Mouse (Mus musculus) naive thymus-derived CD4-positive, alpha-beta T cell, adult 2 months (primary cell): ENCODE measurements around the gene Setdb1.
"Not testable (repeated sequence)": the region's sequence is repeated elsewhere in the genome, so short reads cannot be mapped to it uniquely, and the experiment has no call there.

ENCODE experiments used
- DNase-seq: peaks from one replicate; pipeline ENCODE4 v3.0.0-alpha.2; 2011; ENCODE audit warnings: low read depth

Gene Setdb1

GRCm38 (mm10) chr3:95356701-95357449 is at the start of gene Setdb1:
TSS of gene Setdb1 (minus strand) at chr3:95357202.
- peak; percentile 92 for DNase-seq

DNA sequence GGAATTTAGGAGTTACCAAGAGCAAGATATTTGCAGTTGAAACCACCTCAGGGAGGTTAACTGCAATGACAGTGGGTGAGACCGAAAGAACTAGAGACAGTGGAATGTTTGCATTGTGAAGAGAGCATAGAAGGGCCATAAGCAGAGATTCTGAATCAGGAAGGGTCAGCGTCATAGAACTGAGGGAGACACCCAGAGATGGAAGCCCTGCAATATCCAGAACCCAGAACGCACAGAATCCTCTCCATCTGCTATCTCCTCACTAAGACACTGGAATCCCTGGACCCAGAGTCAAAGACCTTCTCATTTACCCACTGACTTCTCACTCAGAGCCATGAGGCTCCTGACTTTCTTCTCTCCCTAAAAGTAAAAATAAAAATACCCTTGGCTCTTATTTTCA is 45.7 kb upstream of the Setdb1 start, which contains the start of gene 4930558C23Rik:
Gene 4930558C23Rik (minus strand): TSS at position 101 of the 400 bp plus-strand sequence.
- no peak for DNase-seq

DNA sequence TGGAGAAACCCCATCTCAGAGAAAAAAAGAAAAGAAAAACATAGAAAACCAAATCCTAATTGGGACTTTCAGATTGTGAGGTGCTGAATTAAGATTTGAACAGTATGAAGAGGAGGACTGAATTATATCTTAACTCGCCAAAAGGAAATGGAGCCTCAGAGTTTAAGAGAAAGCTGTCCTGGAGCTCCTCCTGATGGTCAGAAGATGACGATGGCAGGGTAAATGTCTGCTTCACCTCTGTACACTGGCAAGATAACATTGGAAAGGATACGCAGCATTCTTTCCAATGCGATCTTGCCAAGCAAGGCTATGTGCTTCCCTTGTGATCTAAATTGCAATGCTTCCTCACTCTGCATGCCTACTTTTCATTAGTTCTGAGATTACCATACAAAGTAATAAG is 37.4 kb upstream of the Setdb1 start:
- DNase-seq: peak; percentile 49

- DNase-seq: peak; percentile 41
Observed at GRCm38 (mm10) chr3:95385401-95386075, 28.5 kb upstream of the Setdb1 start.

DNA sequence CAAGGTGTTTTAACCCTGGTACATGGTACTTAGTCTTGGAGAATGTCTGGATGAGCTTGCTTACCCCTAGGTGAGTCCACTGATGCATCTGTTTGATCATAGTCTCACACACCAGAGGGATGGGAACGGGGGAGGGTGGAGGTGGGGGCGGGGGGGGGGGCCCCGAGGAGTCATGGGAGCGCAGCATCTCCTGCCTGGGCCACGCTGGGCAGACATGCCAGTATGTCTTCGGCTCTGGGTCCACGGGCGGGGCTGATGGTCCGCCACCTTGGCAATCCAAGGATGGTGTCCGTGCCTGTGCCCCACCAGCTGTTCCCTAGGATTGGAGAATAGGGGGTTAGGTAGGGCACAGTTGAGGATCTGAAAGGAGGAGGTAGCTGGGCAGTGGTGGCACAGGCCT is 16.2 kb upstream of the Setdb1 start:
- no peak for DNase-seq

DNA sequence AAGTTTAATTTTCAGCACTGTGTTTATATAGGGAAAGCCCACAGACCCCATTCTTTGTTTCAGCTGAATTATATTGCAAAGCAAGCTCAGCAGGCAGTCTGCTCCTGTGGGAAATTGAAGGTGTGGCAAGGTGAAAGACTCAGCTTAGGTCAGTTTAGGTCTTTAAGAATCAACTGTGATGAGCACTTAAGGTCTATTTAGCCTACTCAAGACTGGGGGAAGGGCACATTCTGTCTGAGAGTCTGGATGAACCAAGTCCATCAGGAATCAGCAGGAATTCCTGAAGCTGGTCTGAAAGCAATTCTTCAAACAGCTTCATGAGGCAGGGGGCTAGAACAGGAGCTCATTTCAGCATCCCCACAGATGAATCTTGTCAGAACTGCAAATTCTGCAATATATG is 13.1 kb upstream of the Setdb1 start:
- DNase-seq: no peak

GRCm38 (mm10) chr3:95360276-95360675 is 3.3 kb upstream of the Setdb1 start:
- DNase-seq: not testable (repeated sequence)

- DNase-seq: no peak
Observed at GRCm38 (mm10) chr3:95357746-95358145, 744 bp upstream of the Setdb1 start.

GRCm38 (mm10) chr3:95355911-95356544 is 974 bp downstream of the Setdb1 start:
- not testable (repeated sequence) for DNase-seq

GRCm38 (mm10) chr3:95349491-95349890 is 7.5 kb downstream of the Setdb1 start:
- DNase-seq: peak; percentile 73

- DNase-seq: not testable (repeated sequence)
Observed at GRCm38 (mm10) chr3:95348343-95348742, 8.7 kb downstream of the Setdb1 start.

GRCm38 (mm10) chr3:95346454-95346853 is 10.5 kb downstream of the Setdb1 start:
- DNase-seq: no peak

DNA sequence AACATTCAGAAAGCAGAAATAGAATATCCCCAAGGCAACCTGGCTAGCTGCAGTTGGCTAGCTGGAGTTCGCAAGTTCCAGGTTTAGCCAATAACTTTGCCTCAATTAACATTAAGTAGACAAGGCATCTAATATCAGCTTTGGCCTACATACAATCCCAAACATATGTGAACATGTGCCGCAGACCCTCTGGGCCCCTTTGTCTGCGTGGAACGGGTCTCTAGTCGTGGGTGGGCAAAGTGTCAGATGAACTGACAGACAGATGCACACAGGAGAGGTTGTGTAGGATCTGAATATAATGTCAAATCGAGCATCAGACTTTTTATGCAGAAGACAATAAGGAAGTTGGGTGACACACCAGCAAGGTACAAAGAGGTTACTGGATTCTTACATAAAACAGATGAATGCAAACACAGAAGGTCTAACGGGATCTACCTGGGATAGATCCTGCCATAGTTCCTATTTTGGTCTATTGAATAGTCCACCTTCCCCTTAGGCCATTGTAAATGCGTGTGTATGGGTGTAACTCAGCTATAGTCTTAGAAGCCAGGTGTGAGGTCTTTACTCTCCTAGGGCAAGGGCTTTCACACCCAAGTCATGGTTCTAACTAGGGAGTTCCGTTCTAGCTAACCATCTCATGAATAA is 13.5 kb downstream of the Setdb1 start:
- DNase-seq: not testable (repeated sequence)

- DNase-seq: no peak
Observed at GRCm38 (mm10) chr3:95338251-95338650, 18.8 kb downstream of the Setdb1 start.

DNA sequence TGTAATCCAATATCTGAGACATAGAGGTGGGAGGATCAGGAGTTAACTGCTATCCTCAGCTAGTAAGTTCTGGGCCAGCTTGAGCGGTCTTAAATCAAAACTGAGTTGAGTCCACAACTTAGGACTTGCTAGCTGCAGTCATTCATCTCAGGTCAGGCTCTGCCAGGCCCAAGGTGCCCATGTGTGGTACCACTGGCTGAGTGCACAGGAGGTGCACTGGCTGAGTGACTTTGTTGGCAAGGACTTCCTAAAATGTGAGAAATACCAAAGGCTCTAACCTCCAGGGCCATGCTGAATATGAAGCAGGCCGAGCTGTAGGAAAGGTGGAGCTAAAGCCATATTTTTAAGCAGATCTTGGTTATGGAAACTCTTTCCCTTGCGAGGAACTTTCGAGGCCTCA is 19.7 kb downstream of the Setdb1 start:
- no peak for DNase-seq

DNA sequence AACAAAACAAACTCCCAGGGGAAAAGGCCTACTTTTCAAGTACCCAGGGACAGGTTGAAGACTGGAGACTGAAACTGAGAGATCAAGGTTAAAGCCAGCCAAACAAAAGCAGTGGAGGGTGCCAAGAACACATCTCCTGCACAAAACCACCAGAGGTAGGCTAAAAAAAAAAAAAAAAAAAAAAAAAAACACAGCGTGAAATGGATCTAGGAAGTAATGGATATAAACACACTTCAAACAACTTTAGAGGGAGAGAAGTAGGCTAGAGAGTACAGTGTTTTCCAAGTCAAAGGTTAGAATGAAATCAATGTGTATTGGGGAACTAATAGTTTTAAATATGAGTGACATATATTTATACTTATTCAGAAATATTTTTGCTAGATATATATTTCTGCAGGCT is 25.5 kb downstream of the Setdb1 start:
- no peak for DNase-seq

GRCm38 (mm10) chr3:95328803-95329404 is 28.1 kb downstream of the Setdb1 start:
- DNase-seq: no peak

GRCm38 (mm10) chr3:95324454-95325144 is 32.4 kb downstream of the Setdb1 start:
- no peak for DNase-seq

DNA sequence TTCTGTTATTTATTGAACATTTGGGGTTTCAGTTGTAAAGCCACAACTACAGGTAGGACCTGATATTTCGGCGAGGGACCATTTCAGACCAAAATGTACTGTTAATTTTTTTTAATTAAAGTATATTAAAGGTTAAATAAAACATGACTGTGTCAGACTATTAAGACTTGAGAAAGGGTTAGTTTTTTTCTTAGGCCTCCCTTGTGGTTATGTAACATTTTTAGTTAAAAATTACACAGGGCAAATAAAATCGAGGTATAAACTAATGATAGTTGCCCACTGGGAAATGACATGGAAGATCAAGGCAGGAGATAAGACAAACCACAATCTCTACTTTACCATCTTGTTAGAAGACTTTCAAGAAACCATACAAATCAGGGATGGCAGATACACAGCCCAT is 33.6 kb downstream of the Setdb1 start:
- no peak for DNase-seq

DNA sequence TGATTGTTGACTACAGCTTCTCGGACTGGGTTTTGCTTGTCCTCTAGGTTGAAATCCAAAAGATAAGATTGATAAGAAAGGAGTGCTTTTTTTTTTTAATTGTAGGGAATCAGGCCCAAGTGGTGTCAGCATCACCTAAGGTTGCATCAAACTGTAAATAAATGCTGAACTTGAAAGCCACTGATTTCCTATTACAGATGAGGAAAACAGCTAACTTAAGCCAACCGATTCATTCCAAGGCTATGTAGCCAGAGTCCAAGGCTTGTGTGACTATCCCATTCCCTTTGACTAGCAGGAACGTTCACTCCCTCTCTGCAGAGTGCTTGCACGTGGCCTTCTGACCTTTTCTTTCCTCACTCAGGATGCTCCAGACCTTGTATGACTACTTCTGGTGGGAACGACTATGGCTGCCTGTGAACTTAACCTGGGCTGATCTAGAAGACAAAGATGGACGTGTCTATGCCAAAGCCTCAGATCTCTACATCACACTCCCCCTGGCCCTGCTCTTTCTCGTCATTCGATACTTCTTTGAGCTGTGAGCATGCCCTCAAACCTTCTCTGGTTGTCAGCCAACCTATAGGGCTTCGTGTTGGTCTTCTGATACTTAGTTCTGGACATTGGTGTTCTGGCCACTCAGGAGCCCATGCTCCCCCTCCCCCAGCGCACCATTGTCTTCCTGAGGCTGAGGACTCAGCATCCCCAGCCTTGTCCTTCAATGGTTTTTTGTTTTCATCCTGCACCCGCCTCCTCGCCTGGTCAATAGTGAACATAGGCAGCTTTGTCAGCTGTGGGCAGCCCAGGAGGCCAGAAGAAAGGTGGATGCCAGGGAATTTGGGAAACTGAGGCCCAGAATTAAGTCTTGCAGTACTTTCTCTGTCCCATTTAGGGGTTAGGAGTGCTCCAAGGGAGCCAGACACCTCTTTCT is 37.0 kb downstream of the Setdb1 start:
- DNase-seq: no peak
